In the genomic region with DNA sequence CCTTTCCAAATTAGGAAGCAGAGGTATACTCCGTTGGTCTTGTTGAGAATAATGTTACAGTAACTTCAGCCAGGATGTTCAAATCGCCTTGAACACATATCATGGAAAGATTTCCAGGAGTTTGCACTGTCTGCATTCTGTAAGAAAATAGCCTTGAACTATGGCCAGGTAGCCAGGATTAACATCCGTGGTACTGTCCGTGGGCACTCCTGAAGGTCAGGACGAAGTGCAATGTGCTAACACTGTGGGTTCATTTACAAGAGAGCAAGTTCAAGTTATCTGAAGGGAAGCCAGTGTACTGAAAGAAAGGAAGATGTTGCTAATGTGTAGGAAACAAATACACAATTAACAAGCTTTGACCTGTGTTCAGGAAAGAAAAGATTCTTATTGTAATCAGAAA, we compare ENCODE assay signal across 27 mouse cellular contexts. TPM values are rescaled to one million over a fixed set of nuclear protein-coding genes. Genes with fewer than 3 reads are reported as not detected.
DNase-seq lines count a peak whose midpoint lies in the region; ATAC-seq lines count a peak whose summit lies in the region.
"Had no signal": no experiment of that assay in that cellular context is flagged by ENCODE, and none has a peak within 500 bp of the region (broad histone marks: within the 10 kb centered on the region; RNA-seq: fewer than 3 reads in every experiment).

No protein-coding gene starts in this region.

- H3K4me1 ChIP-seq in kidney, embryonic 14.5 days (ENCODE audit: control insufficient read depth, insufficient read depth, low read length): no peaks in the 10 kb centered on the region
- H3K4me1 ChIP-seq: embryonic facial prominence, embryonic 12.5 days; embryonic facial prominence, embryonic 15.5 days; heart, embryonic 12.5 days; heart, embryonic 15.5 days; hindbrain, embryonic 10.5 days; hindbrain, embryonic 13.5 days had no signal

- no peak overlapping the region for H3K9ac ChIP-seq in kidney, embryonic 14.5 days (ENCODE audit: low read depth, low read length)
- H3K9ac ChIP-seq: embryonic facial prominence, embryonic 12.5 days; embryonic facial prominence, embryonic 15.5 days; forebrain, postnatal 0 days; heart, embryonic 12.5 days; heart, embryonic 15.5 days; hindbrain, embryonic 13.5 days had no signal

- H3K4me3 ChIP-seq in kidney, embryonic 14.5 days (ENCODE audit: low read length): no peak overlapping the region
- H3K4me3 ChIP-seq: embryonic facial prominence, embryonic 12.5 days; embryonic facial prominence, embryonic 15.5 days; heart, embryonic 12.5 days; heart, embryonic 15.5 days; hindbrain, embryonic 10.5 days; hindbrain, embryonic 13.5 days had no signal

- DNase-seq in kidney, adult 11 months: peak; percentile 46
- DNase-seq in kidney, adult 18-20 months: no peak
- DNase-seq in kidney, adult 9 months: peak; percentile 77
- DNase-seq in skeletal muscle tissue, adult 2 months (ENCODE audit: low read depth, low spot score): peak; percentile 46
- no peak for DNase-seq in layer of hippocampus, adult 11-12 months (ENCODE audit: low spot score)
- DNase-seq: adrenal gland, adult 2 months; adrenal gland, postnatal 14 days; cerebellum, adult 11 months; cerebellum, adult 2 months; cerebellum, adult 9-11 months; cerebellum, postnatal 25 days; forebrain, postnatal 0 days; gastrocnemius, postnatal 14 days; heart, adult 18-20 months; heart, postnatal 10 days; heart, postnatal 36 days had no signal

- no peaks in the 10 kb centered on the region for H3K27me3 ChIP-seq in kidney, embryonic 14.5 days (ENCODE audit: control insufficient read depth, insufficient read depth, low read length)
- H3K27me3 ChIP-seq: embryonic facial prominence, embryonic 12.5 days; embryonic facial prominence, embryonic 15.5 days; heart, embryonic 12.5 days; heart, embryonic 15.5 days; hindbrain, embryonic 13.5 days had no signal

- WGBS in kidney, embryonic 14.5 days: 90% methylated on average over 5 of the region's 5 CpGs

- no peaks in the 10 kb centered on the region for H3K36me3 ChIP-seq in kidney, embryonic 14.5 days (ENCODE audit: control insufficient read depth, insufficient read depth, low read length)
- H3K36me3 ChIP-seq: embryonic facial prominence, embryonic 12.5 days; embryonic facial prominence, embryonic 15.5 days; heart, embryonic 12.5 days; heart, embryonic 15.5 days; hindbrain, embryonic 10.5 days; hindbrain, embryonic 13.5 days had no signal

- no peak overlapping the region for H3K4me2 ChIP-seq in kidney, embryonic 14.5 days (replicated peaks; ENCODE audit: low read depth, low read length)
- H3K4me2 ChIP-seq: embryonic facial prominence, embryonic 12.5 days; embryonic facial prominence, embryonic 15.5 days; heart, embryonic 12.5 days; heart, embryonic 15.5 days; hindbrain, embryonic 13.5 days had no signal

- H3K27ac ChIP-seq in kidney, embryonic 14.5 days (ENCODE audit: low read depth, low read length): no peak overlapping the region
- H3K27ac ChIP-seq: embryonic facial prominence, embryonic 12.5 days; embryonic facial prominence, embryonic 15.5 days; heart, embryonic 15.5 days; hindbrain, embryonic 10.5 days; hindbrain, embryonic 13.5 days had no signal

- no peaks in the 10 kb centered on the region for H3K9me3 ChIP-seq in kidney, embryonic 14.5 days (ENCODE audit: control insufficient read depth, low read length)
- H3K9me3 ChIP-seq: embryonic facial prominence, embryonic 12.5 days; embryonic facial prominence, embryonic 15.5 days; heart, embryonic 12.5 days; heart, embryonic 15.5 days; hindbrain, embryonic 10.5 days; hindbrain, embryonic 13.5 days had no signal

- no peak for ATAC-seq in kidney, embryonic 14.5 days (ENCODE audit: low FRiP score, low TSS enrichment)
- ATAC-seq: CD4-positive, CD25-positive, alpha-beta regulatory T cell, adult 4 months; forebrain, embryonic 14.5 days; forebrain, postnatal 0 days; hindbrain, embryonic 16.5 days had no signal

RNA-seq across cellular contexts. Expression of a gene that starts 24.2 kb away (rescaled TPM):
- polyA plus RNA-seq in kidney, embryonic 14.5 days (2014; fragmentation: Nextera tagmentation; extraction: Ambion mirVana): 1.5 and 1.9 TPM in 2 replicates
- polyA plus RNA-seq: C2C12; CD4-positive, CD25-positive, alpha-beta regulatory T cell, adult 4 months had no signal

Comparison
In these comparisons a context has a peak if more than half of its experiments do, and no peak if none do; other contexts are left out.
1. DNase-seq: peak in kidney, adult 11 months (single experiment), kidney, adult 9 months (single experiment) and skeletal muscle tissue, adult 2 months (single experiment); none in kidney, adult 18-20 months (single experiment) and layer of hippocampus, adult 11-12 months (single experiment).